Mouse (Mus musculus): Measurements from ENCODE around the gene Zbp1. TPM values are rescaled to one million over a fixed set of nuclear protein-coding genes. Genes with fewer than 3 reads are reported as not detected.
A peak's percentile ranks its signal among the peaks of the same experiment; 100 is the strongest.

Gene Zbp1
- polyA plus RNA-seq, 2 experiments = 0.33 to 0.69 TPM

DNA sequence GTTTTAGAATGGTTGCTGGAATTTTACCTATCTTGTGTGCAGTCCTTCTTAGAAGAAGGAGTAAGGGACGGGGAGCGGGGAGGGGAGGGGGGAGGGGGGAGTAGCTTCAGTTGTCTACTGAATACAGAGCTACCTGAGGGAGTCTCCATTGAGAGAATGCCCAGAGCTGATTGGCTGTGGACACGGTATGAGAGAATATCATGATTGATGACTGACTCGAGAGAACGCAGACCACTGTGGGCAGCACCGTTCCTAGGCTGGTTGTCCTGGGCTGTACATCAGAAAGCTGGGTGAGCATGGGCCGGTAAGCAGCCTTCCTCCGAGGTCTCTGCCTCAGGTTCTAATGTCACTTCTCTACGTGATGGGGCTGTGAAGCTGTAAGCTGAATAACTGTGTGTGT is 2.0 kb upstream of the Zbp1 start:
- ATAC-seq (ENCODE audit: low FRiP score, low read depth) (no peak), DNase-seq (ENCODE audit: low spot score) (no peak)
- no peaks in the 10 kb centered on the region for H3K9me3 ChIP-seq (ENCODE audit: control insufficient read depth, low read length)
- 96% methylated on average over 9 of the region's 9 CpGs for WGBS
- no peaks in the 10 kb centered on the region for H3K27me3 ChIP-seq (ENCODE audit: control insufficient read depth, insufficient read depth, low read length)
- no peak overlapping the region for H3K4me2 ChIP-seq (replicated peaks; ENCODE audit: low read depth, low read length, severe bottlenecking)
- H3K4me1 ChIP-seq (ENCODE audit: control insufficient read depth, insufficient read depth, low read length) = peaks cover 21% of the 10 kb centered on the region
- H3K9ac ChIP-seq (ENCODE audit: low read depth, low read length, severe bottlenecking) = no peak overlapping the region
- H3K36me3 ChIP-seq (ENCODE audit: control insufficient read depth, insufficient read depth, low read length) = peaks cover 5% of the 10 kb centered on the region
- no peak overlapping the region for H3K27ac ChIP-seq (replicated peaks; ENCODE audit: low read depth, low read length)
- no peak for TF ChIP-seq POLR2A (IDR thresholded peaks at IDR 0.05; ENCODE audit: borderline replicate concordance, extremely low read depth, insufficient read depth, insufficient read length)
- no peak overlapping the region for H3K4me3 ChIP-seq (replicated peaks; ENCODE audit: low read length)

DNA sequence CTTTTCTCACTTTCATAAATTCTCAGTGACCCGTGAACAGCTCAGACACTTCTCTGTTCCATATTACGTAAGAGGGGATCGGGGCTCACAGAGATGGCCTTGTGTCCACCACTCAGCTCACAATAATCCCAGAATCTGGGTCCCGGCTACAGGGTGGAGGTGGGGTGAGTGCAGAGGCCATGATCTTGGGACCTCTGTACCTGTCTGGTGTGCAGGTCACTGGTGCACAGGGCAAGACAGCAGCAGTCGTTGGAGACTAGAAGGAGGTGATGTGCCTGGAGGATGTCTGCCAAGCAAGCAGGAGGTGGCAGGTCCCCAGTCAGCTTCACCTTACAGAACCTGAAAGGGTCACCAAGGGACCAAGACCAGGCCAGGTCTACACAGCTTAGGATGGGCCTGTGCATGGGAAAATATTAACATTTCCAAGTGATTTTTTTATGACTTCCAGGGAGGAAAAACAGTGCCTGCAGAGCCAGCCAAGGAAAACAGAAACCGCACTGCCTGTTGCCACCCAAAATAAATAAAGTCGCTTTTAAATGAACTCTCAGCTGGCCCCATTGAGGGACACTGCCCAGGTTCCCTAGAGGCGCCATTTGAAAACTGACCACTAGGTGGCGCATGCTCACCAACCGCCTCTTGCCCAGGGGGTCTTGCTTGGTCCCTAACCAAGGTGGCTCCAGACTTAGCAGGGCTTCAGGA is 682 bp upstream of the Zbp1 start:
- Histone ChIP-seq H3K9ac (ENCODE audit: low read depth, low read length, severe bottlenecking) (no peak overlapping the region), H3K36me3 (ENCODE audit: control insufficient read depth, insufficient read depth, low read length) (no peaks in the 10 kb centered on the region), H3K4me2 (replicated peaks; ENCODE audit: low read depth, low read length, severe bottlenecking) (no peak overlapping the region), H3K27ac (replicated peaks; ENCODE audit: low read depth, low read length) (no peak overlapping the region), H3K4me1 (ENCODE audit: control insufficient read depth, insufficient read depth, low read length) (peaks cover 13% of the 10 kb centered on the region), H3K27me3 (ENCODE audit: control insufficient read depth, insufficient read depth, low read length) (no peaks in the 10 kb centered on the region), H3K4me3 (replicated peaks; ENCODE audit: low read length) (no peak overlapping the region), H3K9me3 (ENCODE audit: control insufficient read depth, low read length) (no peaks in the 10 kb centered on the region)
- peak; percentile 56 for DNase-seq (ENCODE audit: low spot score)
- 41% methylated on average over 10 of the region's 10 CpGs for WGBS
- no peak for TF ChIP-seq POLR2A (IDR thresholded peaks at IDR 0.05; ENCODE audit: borderline replicate concordance, extremely low read depth, insufficient read depth, insufficient read length)
- ATAC-seq (ENCODE audit: low FRiP score, low read depth) = peak; percentile 48; the same call in 1 of the 2 replicates

DNA sequence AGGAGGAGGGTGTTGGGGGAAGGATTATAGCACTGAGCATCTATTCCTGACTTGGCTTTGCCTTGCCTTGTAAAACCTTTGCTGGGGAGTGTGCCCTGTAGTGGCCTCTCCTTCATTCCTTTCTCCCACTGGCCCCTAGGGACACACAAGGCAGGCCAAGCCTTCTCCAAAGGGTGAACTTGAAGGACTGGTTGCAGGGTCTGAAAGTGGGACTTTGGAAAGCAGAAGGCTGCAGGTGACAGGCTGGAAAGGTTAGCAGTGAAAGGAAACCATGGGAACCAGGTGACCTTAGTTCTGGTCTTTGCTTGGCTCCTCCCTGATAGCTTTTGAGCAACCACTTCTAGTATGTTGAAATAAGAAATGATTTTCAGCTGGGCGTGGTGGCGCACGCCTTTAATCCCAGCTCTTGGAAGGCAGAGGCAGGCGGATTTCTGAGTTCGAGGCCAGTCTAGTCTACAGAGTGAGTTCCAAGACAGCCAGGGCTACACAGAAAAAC is 912 bp downstream of the Zbp1 start:
- 91% methylated on average over 5 of the region's 5 CpGs for WGBS
- Histone ChIP-seq H3K4me1 (ENCODE audit: control insufficient read depth, insufficient read depth, low read length) (0 out of 2 replicates have a peak, but pooled peaks cover 3% of the 10 kb centered on the region), H3K36me3 (ENCODE audit: control insufficient read depth, insufficient read depth, low read length) (no peaks in the 10 kb centered on the region), H3K9me3 (ENCODE audit: control insufficient read depth, low read length) (no peaks in the 10 kb centered on the region), H3K4me3 (replicated peaks; ENCODE audit: low read length) (no peak overlapping the region), H3K4me2 (replicated peaks; ENCODE audit: low read depth, low read length, severe bottlenecking) (no peak overlapping the region), H3K27me3 (ENCODE audit: control insufficient read depth, insufficient read depth, low read length) (no peaks in the 10 kb centered on the region), H3K9ac (ENCODE audit: low read depth, low read length, severe bottlenecking) (no peak overlapping the region), H3K27ac (replicated peaks; ENCODE audit: low read depth, low read length) (no peak overlapping the region)
- ATAC-seq (ENCODE audit: low FRiP score, low read depth) = no peak
- DNase-seq (ENCODE audit: low spot score) = no peak
- TF ChIP-seq POLR2A (IDR thresholded peaks at IDR 0.05; ENCODE audit: borderline replicate concordance, extremely low read depth, insufficient read depth, insufficient read length) = no peak

DNA sequence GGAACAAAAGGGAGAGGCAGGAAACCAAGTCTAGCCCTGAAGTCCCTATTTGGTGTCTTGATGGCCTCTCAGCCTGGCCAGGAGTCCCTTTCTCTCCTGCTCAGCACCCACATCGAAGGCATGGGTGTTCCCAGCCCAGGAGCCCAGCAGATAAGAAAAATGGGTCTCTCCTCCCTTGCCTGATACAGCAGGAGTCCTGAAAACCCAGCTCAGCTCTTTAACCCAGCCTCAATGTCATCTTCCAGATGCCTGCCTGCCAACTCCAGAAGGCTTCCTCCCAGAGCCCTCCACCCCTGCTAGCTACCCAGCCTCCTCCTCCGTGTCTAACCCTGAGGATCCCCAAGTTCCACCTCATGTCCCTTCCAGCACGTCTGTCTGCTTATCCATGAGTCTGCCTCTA is 1.5 kb downstream of the Zbp1 start:
- Histone ChIP-seq H3K27ac (replicated peaks; ENCODE audit: low read depth, low read length) (no peak overlapping the region), H3K4me3 (replicated peaks; ENCODE audit: low read length) (no peak overlapping the region), H3K9ac (ENCODE audit: low read depth, low read length, severe bottlenecking) (no peak overlapping the region), H3K27me3 (ENCODE audit: control insufficient read depth, insufficient read depth, low read length) (no peaks in the 10 kb centered on the region), H3K36me3 (ENCODE audit: control insufficient read depth, insufficient read depth, low read length) (no peaks in the 10 kb centered on the region), H3K9me3 (ENCODE audit: control insufficient read depth, low read length) (no peaks in the 10 kb centered on the region), H3K4me1 (ENCODE audit: control insufficient read depth, insufficient read depth, low read length) (0 out of 2 replicates have a peak, but pooled peaks cover 3% of the 10 kb centered on the region), H3K4me2 (replicated peaks; ENCODE audit: low read depth, low read length, severe bottlenecking) (no peak overlapping the region)
- whole genome bisulfite sequencing = 78% methylated on average over 3 of the region's 3 CpGs
- TF ChIP-seq POLR2A (IDR thresholded peaks at IDR 0.05; ENCODE audit: borderline replicate concordance, extremely low read depth, insufficient read depth, insufficient read length) = no peak
- DNase-seq (ENCODE audit: low spot score) = no peak
- ATAC-seq (ENCODE audit: low FRiP score, low read depth) = no peak

DNA sequence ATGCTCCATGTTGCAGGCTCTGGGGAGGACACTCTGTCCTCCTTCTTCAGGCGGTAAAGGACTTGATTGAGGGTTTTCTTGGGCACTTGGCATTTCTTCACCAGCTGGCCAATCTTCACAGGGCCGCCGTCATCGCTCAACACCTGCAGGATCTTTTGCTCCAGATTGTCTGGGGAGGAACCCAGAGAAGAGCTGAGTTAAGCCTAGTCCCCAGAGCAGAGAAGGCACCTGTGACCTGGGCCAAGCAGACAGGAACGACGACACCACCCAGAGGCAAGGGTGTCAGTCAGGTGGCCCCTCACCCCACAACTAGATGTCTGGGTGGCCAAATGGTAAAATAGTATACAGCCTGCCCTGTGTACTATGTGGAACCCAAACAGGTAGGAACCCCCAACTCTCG is 1.9 kb downstream of the Zbp1 start:
- H3K27ac ChIP-seq (replicated peaks; ENCODE audit: low read depth, low read length) = no peak overlapping the region
- TF ChIP-seq POLR2A (IDR thresholded peaks at IDR 0.05; ENCODE audit: borderline replicate concordance, extremely low read depth, insufficient read depth, insufficient read length) = no peak
- DNase-seq (ENCODE audit: low spot score) (no peak), ATAC-seq (ENCODE audit: low FRiP score, low read depth) (no peak)
- no peaks in the 10 kb centered on the region for H3K36me3 ChIP-seq (ENCODE audit: control insufficient read depth, insufficient read depth, low read length)
- H3K4me2 ChIP-seq (replicated peaks; ENCODE audit: low read depth, low read length, severe bottlenecking) = no peak overlapping the region
- no peak overlapping the region for H3K9ac ChIP-seq (ENCODE audit: low read depth, low read length, severe bottlenecking)
- WGBS = 86% methylated on average over 7 of the region's 7 CpGs
- H3K9me3 ChIP-seq (ENCODE audit: control insufficient read depth, low read length) = no peaks in the 10 kb centered on the region
- 0 out of 2 replicates have a peak, but pooled peaks cover 3% of the 10 kb centered on the region for H3K4me1 ChIP-seq (ENCODE audit: control insufficient read depth, insufficient read depth, low read length)
- H3K27me3 ChIP-seq (ENCODE audit: control insufficient read depth, insufficient read depth, low read length) = no peaks in the 10 kb centered on the region
- H3K4me3 ChIP-seq (replicated peaks; ENCODE audit: low read length) = no peak overlapping the region
